Mouse (Mus musculus): ENCODE results near the gene Calhm6.

The Calhm6 gene

GRCm38 (mm10) chr10:34127392-34128378 lies at the start of gene Calhm6:
Gene Calhm6 (minus strand): TSS chr10:34127984.
- DNase-seq, result peak; percentile 27

GRCm38 (mm10) chr10:34175870-34176606 lies 48.3 kb upstream of the Calhm6 start:
- DNase-seq, result no peak

GRCm38 (mm10) chr10:34172663-34173282 lies 45.0 kb upstream of the Calhm6 start:
- DNase-seq, result no peak

DNA sequence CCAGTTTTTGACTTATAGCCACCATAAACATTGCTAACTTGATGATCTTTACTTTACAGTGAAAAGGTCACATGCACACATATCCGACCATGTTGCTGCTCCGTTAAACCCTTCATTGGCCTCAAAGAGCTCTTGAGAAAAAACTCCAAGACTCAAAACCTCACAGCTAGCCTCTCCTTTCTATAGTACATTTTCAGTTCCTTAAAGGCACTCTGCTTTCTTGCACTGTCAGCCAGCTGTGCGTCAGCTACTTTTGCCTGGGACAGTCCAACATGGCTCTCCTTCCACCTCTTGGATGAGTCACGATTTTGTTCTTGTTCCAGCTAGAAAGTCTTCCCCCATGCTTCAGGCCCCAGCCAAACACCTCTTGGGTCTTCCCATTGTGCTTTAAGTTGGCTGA lies 43.9 kb upstream of the Calhm6 start:
- DNase-seq, result peak; percentile 44

GRCm38 (mm10) chr10:34171191-34171590 lies 43.4 kb upstream of the Calhm6 start:
- no peak for DNase-seq

GRCm38 (mm10) chr10:34166971-34167370 lies 39.2 kb upstream of the Calhm6 start:
- no peak for DNase-seq

DNA sequence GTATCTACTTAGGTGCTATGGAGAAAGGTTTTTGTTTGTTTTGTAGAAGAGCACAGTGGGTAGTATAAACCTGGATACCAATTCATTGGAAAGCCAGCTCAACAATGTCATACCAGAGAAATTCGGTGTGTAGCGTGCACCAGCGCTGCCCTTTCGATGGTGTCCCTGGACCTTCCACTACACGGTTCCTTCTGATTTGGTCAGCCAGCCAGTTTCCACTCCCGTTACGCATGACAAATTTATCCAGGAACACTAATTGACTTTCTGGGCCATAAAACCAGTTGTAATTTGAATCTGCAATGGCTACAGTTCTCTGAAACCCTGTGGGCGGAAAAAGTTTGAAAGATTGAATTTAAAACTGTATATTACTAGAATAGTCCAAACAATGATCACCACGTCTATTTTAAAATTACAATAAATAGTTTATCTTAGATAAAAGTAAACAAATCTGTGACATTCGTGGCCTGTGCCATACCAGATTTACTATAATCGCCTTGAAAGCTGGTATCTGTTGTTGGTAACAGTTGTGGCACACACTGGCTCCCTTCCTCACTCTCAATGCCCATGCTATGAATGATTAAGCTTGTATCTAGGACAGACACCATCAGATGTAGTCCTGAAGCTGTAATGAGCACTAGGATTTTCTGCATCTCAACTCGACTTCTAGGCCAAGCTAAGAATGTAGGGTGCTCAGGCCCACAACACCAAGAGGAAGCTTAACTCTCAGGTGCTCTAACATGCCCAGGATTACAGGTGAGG lies 28.2 kb upstream of the Calhm6 start:
- no peak for DNase-seq

DNA sequence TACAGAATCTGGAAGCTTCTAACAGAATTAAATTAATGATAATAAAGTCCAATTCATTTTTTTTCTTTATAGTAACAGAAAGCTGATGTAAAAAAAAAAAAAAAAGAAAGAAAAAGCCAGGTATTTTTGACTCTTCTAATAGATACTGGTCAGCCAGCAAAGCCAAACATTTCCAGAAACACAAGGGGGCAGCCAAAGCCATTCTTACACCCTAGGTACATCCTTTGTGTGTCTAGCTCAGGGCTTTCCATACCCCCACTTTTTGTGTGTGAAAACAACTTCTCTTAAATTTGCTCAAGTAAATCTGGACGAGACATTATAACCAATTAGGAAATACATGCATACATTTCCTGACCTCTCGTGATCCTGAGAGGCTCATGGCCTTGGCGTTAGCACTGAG lies 24.0 kb upstream of the Calhm6 start:
- DNase-seq, result peak; percentile 47

GRCm38 (mm10) chr10:34150454-34150853 lies 22.7 kb upstream of the Calhm6 start:
- DNase-seq, result no peak

- no peak for DNase-seq
Observed at GRCm38 (mm10) chr10:34149772-34150171, 22.0 kb upstream of the Calhm6 start.

DNA sequence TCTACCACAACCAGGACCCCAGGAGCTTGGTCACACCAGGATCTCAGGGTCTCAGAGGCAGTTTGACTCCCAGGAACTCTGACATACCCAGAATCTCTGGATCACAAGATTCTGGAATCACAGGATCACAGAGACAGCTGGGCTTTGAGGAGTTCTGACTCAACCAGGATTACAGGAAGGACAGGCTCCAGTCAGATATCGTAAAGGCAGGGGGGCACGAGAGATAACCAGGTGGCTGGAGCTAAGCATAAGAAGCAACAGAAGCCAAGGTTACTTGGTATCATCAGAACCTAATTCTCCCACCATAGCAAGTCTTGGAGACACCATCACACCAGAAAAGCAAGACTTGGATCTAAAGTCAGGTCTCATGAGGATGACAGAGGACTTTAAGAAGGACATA lies 13.9 kb upstream of the Calhm6 start:
- no peak for DNase-seq

DNA sequence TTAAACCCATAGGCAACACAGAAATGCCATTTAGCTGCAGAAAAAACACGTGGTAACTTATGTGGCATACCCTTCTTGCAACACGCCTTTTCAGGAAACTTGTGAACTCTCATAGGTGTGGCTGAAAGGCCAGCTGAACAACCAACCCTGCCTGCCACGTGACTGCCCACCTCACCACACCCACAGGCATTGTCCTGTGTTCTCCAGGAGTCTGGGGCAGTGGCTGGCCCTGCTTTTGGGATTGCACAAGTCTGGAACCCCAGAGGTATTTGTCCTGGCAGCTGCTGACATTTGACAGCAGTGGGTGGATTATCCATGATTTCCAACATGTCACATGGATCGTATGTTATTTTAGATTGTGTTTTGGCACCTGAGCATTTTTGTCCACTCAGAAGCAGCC lies 12.0 kb upstream of the Calhm6 start:
- DNase-seq, result no peak

GRCm38 (mm10) chr10:34138027-34138426 lies 10.2 kb upstream of the Calhm6 start:
- DNase-seq, result no peak

DNA sequence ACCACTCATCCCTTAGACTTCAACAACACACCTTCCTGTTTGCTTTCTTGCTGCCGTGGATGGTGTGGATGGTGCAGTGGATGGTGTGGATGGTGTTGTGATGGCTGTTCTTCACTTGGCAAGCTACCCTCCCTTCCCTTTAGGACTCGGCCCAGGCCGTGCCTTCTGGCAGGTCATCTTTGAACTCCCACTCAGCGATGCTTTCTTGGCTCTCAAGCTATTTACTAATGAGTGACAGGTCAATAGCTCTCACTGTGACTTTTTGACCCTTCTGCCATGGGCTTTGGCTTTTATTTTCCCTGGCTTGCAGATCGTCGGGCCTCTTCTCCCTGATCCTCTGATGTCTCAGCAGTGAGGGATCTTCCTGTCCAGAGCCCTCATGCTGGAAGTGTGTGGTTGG lies 8.6 kb upstream of the Calhm6 start:
- no peak for DNase-seq

DNA sequence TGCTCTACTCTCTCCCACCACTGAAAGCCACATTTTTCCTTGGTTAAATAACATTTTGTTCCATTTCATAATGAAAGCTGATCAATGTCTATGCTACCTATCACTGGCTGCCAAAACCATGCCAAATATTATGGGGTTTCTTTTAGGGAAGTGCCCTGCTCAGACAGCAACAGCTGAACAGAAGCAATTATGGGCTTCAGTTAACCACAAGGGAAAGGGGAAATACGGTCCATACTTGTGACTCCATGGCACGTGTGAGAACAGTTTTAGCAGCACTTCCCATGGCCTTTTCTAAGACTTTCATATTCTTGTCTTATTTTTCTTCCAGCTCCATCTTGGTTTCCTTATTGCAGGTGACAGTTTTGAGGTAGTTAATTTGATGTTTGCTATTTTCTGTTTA lies 3.6 kb upstream of the Calhm6 start:
- peak; percentile 43 for DNase-seq

DNA sequence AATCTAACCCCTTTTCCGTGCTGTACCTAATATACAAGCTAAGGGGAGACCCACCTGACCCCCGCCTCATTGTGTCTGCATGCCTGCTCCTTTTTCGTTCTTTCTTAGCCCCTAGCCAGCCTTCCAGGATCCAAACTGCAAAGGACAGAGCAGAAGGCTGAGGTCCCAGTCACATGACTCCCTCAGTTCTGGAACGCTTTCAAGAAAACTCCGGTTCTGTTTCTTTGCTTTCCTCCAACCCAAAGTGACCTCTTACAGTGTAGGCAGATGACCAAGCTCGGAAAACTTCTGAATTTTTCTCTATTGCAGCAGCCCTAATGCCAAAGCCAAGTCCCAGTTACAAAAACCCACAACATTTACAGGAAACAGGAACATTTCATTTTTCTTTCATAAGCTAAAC lies 607 bp upstream of the Calhm6 start:
- DNase-seq, result peak; percentile 58

DNA sequence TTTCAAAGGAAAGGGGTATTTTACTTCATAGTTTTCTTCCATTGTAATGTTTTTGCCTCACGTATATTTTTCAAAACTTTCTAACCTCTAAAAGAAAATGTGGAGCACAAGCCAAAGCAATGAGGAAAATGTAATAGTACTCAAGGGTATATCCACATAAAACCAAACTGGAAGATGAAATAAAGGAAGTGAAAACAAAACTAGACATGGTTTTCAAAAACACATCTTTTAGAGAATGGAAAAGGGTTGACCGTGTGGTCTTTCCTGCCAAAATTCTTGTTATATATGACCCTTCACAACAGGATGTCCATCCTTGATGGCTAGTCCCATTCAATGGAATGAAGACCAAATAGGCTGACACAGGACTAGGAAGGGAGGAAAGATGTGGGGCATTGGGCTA lies 9.4 kb downstream of the Calhm6 start:
- DNase-seq, result no peak

DNA sequence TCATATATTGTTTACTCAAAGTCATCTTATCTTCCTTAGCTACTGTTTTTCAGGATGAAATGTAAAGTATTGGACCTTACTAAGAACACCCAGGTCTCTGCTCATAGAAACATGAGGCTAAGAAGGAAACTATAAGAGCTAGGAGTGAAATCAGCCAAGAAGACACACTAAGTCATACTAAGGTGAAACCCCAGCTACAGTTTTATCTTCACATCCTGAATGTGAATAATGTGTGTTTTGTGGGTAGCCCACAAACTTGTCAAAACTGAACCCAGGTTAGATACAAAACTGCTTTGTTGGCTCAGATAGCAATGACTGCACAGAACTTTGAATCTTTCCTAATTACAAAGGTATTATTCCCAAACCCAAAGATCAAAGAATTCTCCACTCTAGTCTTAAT lies 10.0 kb downstream of the Calhm6 start:
- no peak for DNase-seq

DNA sequence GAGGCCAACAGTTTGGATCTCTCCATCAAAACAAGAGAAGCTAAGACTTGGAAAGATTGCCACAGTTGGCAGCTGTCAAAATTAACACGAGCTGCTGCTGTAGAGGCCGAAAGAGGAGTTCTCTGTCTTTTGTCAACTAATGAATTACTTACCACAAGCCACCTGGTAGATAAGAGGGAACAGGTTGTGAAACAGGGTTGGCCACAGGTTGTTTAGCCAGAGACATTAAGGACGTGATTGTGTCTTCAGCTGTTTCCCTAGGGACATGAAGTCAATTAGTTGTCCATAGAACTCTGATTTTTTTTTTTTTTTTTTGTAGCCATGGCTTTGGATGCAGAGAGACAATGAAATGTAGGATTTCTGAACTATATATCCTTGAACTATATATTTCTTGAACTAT lies 10.7 kb downstream of the Calhm6 start:
- no peak for DNase-seq

GRCm38 (mm10) chr10:34111964-34112738 lies 15.6 kb downstream of the Calhm6 start:
- no peak for DNase-seq

- no peak for DNase-seq
Observed at GRCm38 (mm10) chr10:34110863-34111465, 16.8 kb downstream of the Calhm6 start.
